Mouse (Mus musculus) CH12F3 (cell line): ENCODE results near the gene Tspear.
"Not testable (repeated sequence)": the region's sequence is repeated elsewhere in the genome, so short reads cannot be mapped to it uniquely, and the experiment has no call there.

Source experiments
- in situ Hi-C: fragments of 300-500 bp; cut with MboI; formaldehyde crosslinking; loops from 2 replicates; pipeline ENCODE4 v1.14.3; 2020; ENCODE audit warnings: low sequenced_read_pairs

Tspear gene

DNA sequence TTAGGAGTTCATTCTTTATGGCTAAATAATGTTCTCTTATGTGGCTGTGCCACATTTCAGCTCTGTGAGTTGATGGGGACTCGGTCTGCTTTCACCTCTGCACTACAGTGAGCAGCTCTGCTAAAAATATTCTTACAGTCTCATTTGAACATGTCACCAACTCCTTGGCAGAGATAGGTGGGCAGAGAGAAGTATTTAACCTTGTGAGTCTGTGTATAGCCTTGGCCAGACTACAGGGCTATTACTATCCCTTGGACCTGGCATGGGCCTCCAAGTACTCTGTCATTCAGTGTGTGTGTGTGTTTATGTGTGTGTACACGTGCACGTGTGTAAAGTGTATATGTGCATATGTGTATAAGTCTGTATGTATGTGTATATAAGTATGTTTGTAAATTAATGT lies 97.0 kb downstream of the Tspear start:
- in situ Hi-C loops: not testable (repeated sequence)

DNA sequence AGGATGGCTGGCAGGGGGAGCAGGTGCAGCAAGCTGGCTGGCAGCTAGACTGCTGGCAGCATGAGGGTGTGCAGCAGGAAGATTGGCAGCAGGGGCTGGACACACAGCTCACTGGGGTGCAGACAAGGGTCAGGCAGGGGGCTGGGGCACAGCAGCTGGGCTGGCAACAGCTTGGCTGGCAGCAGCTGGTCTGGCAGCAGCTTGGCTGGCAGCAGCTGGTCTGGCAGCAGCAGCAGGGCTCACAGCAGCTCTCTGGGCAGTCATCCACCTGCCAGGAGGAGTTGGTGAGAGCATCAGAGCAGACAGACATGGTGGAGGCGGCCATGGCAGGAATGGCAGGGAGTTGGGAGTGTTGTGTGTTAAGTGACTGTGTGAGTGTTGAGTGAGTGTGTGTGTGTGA lies 101.5 kb downstream of the Tspear start, which contains the start of gene Gm7137:
Gene Gm7137, minus strand, starts transcription at position 325 of the 400 bp plus-strand sequence.
- in situ Hi-C loops: not testable (repeated sequence)

DNA sequence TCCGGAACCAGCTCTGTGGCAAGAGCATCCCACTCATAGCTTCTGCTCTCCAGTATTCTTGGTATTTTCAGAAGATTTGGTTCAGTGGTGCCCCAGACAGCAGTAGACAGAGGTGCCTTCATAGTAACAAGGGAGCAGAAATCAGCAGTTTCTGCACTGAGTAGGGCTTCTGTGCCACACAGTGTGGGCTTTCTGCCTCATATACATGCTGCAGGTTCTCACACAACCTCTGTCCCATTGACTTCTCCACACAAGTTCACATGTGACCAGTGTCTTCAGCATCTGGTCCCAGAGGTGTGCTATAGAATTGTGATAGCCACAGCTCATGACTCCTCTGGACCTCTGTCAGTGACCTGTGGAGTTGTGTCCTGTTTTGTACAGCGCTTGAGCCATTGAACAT lies 102.3 kb downstream of the Tspear start:
- in situ Hi-C loops: no loop called here

DNA sequence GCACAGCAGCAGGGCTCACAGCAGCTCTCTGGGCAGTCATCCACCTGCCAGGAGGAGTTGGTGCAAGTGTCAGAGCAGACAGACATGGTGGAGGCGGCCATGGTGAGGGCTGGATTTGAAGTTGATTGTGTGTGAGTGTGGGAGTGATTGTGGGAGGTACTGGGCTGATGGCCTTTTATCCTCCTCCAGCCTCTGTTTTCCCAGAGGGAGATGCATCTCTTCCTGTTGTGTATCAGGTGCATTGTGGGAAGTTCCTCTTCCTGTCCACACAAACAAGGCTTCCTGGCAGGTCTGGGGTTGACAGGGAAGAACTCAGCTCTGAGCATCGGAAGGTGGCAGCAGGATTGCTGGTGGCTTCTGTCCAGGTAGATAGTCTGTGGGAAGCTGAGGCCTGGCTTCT lies 108.6 kb downstream of the Tspear start, which contains the start of gene Gm9639:
Gene Gm9639, minus strand, starts transcription at position 101 of the 400 bp plus-strand sequence.
- in situ Hi-C loops: no loop called here

DNA sequence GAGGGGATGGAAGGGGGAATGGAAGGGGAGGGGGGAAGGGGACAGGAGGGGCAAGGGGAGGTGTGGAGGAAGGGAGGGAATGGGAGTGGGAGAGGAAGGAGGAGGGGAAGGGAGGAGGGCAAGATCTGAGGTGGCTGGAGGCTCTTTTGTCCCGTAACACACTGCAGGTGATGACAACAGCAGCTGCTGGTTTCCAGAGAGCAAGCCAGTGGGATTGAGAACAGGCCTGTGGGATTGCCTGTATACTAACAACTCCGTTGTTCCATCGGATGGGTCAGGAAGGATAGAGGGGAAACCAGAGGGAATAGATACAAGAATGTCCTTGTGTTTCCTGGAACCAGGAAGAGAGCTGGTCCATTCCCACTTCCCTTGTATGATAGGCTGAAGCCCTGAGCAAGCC lies 111.3 kb downstream of the Tspear start:
- in situ Hi-C loops: no loop called here

DNA sequence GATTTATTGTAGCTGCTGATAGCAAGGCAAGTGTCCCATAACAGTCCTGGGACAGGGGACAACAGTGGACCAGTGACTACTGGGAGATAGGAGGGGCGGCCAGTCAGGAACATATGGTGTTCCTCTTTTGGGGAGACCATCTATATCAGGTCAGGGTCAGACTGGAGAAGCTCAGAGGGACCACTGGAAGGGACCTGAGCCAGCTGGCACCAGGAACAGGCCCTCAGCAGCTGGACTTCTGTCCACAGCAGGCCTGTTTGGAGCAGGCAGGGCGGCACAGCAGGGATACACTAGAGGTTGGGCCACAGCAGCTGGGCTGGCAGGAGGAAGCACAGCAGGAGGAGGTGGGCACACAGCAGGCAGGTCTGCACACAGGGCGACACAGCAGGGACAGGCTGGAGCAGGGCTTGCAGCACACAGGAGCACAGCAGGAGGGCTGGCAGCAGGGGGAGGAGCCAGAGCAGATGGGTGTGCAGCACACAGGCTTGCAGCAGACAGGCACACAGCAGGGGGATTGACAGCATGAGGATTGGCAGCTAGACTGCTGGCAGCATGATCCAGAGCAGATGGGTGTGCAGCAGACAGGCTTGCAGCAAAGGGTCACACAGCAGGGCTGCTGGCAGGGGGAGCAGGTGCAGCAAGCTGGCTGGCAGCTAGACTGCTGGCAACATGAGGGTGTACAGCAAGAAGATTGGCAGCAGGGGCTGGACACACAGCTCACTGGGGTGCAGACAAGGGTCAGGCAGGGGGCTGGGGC lies 112.0 kb downstream of the Tspear start:
- in situ Hi-C loops: not testable (repeated sequence)

DNA sequence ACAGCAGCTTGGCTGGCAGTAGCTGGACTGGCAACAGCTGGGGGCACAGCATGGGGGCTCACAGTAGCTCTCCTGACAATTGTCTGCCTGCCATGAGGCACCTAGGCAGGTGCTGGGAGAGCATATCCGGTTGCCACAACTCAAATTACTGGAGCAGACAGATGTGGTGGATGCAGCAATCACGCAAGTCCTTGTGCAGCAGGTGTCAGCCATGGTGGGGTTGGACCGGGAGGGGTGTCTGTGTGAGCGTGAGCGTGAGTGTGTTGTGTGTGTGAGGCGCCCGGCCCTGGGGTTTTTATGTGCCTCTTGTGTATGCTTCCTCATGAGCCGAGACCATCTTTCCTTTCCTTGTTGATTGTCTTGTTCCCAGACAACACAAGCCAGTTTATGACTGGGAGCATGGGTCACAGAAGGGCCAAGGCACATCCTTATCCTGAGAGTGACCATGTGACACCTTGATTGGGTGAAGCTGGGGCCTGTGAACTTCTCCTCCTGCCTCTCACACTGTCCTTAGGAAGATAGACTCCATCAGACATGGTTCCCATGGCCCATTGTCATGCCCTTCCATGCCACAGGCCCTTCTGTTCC lies 112.6 kb downstream of the Tspear start, which contains the start of gene Gm19668:
Gene Gm19668, minus strand, starts transcription at position 213 of the 588 bp plus-strand sequence.
- in situ Hi-C loops: no loop called here

DNA sequence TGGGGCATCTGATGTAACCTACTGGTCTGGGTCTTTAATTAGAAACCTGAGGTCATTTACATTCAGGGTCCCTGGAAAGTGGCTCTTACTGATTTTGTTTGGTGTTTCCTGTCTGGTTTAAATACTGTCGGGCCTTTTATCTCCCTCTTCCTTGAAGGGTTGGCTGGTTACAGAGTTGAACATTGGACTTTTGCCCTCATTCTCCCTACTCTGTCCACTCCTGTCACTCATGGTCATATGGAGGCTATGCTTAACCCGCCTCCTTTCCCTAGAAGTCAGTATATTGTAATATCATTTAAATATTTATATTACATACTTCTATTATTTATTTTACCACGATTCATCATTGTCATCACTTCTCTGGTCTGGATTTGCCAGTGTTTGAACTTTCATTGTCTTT lies 117.7 kb downstream of the Tspear start:
- in situ Hi-C loops: no loop called here

DNA sequence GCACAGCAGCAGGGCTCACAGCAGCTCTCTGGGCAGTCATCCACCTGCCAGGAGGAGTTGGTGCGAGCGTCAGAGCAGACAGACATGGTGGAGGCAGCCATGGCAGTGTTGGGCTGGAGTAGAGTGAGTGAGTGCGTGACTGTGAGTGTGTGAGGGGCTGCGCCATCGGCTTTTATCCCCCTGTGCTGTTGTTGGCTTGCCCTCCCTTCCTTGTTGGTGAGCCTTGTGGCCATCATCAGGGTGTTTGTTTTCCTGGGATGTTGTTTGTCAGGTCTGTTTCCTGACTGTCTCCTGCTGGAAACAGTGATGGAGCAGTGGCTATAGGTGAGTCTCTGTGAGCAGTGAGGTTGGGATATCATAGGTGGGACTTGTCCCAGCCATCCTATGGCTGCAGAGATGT lies 125.4 kb downstream of the Tspear start, which contains the start of gene Gm9507:
Gene Gm9507, minus strand, starts transcription at position 101 of the 400 bp plus-strand sequence.
- in situ Hi-C loops: no loop called here

DNA sequence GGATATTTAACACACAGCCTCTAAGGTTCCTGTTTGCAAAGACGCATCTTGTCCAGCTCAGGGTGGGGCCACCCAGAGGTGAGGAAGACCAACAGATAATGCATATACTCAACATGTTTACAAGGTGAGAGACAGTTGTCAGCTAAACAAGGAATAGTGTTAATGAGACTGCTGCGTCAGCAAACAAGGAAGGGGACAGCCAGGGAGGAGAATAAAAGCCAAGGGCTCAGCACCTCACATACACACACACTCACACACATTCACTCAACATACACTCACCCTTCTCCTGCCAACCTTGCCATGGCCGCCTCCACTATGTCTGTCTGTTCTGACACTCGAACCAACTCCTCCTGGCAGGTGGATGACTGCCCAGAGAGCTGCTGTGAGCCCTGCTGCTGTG lies 128.0 kb downstream of the Tspear start, which contains the start of gene Gm2696:
Gene Gm2696, plus strand, starts transcription at position 301 of the 400 bp plus-strand sequence.
- in situ Hi-C loops: no loop called here

DNA sequence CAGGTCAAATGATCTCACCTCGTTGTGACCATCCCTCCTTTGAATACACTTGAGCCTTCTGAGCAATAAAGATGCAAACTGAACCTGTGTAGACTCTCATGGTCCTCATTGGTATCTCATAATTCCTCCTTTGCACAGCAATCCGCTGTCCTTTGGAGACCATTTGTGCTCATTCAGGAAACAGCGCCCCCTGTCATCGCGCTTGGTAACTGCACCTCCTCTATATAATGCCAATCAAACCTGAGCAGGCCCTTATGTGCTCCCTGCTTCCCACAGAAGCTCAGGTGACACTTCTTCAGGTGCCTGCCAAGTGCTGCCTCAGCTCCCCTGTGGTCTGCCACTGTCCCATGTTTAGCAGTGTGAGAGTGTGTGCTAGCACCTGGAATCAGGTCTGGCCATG lies 129.1 kb downstream of the Tspear start:
- in situ Hi-C loops: no loop called here

DNA sequence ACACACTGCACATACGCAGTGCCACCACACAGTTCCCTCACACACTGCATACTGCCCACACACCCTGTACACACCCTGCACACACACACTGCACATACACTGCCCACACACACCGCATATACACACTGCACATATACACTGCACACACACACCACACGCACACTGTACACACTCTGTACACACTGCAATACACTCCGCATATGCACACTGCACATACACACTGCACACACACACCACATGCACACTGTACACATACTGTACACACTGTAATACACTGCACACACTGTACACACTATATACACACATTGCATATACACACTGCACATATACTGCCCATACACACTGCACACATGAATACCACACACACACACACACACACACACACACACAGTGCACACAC lies 132.2 kb downstream of the Tspear start:
- in situ Hi-C loops: no loop called here

DNA sequence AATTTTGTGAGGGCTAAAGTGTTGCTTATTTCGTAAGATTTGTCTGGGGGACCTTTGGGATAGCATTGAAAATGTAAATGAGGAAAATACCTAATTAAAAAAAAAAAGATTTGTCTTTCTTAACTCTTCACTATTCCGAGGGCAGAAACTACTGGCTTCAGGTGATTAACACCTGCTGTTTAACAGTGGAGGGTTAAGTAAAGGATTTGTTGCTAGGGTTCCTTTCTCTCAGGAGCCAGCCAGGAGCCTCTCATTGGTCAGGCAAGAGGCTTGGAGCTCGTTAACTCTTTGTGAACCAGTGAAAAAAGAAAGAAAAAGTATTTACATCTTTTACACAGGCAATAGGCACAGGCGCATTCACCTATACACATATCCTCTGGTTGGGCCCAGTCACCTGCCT lies 132.8 kb downstream of the Tspear start:
- in situ Hi-C loops: no loop called here

DNA sequence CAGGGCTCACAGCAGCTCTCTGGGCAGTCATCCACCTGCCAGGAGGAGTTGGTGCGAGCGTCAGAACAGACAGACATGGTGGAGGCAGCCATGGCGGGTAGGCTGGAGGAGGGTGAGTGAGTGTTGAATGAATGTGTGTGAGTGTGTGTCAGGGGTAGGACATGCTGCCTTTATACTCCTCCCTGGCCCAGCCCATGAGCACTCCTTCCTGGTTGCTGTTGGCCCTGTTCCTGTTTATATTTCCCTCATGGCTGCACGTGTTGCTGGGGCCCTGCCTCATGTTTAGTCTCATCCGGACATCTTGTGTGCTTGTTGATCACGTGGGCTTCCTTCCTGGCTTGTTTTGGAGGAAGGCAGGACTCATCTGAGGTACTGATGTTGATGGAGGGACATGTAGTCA lies 140.6 kb downstream of the Tspear start, which contains the start of gene Krtap10-4:
Gene Krtap10-4, minus strand, starts transcription at position 145 of the 400 bp plus-strand sequence.
- in situ Hi-C loops: no loop called here

DNA sequence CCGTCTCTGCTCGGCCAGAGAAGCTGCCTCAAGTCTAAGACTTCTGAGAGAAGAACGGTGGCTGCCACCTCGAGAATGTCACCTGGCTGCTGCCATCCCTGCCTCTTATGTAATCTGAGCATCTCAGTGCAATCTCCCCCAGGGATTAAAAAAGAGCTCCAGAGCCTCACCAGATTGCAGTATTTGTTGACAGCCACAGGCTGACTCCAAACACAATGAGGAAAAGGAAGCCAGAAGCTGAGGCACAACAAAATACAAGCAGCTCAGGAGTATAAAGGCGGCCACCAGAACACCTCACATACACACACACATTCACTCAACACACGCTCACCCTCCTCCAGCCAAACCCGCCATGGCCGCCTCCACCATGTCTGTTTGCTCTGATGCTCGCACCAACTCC lies 149.3 kb downstream of the Tspear start, which contains the start of gene Krtap10-10:
Gene Krtap10-10, plus strand, starts transcription at position 301 of the 400 bp plus-strand sequence.
- in situ Hi-C loops: no loop called here

DNA sequence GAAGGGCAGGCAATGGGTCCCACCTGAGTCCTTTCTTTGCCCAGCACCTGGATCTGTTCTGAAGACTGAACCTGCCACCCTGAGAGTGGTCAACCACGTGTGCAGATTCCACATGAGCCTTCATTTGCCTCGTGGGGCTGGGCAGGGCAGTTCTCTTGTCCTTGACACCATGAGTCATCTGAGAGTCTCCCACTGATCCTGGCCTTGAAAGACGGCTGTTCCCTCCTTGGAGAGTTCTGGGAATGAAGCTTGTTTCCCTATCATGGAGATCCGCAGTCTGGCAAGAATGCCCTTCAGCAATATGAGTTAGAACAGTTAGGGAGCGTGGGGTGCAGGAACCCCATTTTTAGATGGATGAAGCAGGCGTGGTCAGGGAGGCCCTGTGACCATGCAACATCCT lies 152.6 kb downstream of the Tspear start:
- in situ Hi-C loops: no loop called here

DNA sequence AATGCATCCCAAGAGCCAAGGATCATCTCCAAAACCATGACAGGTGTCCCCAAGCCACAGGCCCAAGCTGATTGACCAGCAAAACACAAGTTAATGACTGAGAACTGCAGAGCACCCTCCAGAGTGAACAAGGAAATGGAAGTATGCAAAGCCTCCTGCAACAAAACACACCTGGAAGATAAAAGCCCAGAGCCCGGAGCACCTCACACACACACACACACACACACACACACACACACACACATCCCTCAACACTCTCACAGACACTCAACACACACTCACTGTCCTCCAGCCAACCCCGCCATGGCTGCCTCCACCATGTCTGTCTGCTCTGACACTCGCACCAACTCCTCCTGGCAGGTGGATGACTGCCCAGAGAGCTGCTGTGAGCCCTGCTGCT lies 160.1 kb downstream of the Tspear start, which contains the start of gene Gm36176:
Gene Gm36176, plus strand, starts transcription at position 301 of the 400 bp plus-strand sequence.
- in situ Hi-C loops: no loop called here

DNA sequence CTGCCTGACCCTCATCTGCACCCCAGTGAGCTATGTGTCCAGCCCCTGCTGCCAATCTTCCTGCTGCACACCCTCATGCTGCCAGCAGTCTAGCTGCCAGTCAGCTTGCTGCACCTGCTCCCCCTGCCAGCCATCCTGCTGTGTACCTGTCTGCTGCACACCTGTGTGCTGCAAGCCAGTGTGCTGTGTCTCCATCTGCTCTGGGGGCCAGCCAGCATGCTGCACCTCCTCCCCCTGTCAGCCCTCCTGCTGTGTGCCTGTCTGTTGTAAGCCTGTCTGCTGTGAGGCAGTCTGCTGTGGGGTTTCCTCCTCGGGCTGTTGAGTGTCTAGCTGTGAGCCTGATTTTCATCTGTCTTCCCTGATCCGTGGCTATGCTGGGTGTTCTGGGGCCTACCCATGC lies 160.6 kb downstream of the Tspear start:
- in situ Hi-C loops: no loop called here

DNA sequence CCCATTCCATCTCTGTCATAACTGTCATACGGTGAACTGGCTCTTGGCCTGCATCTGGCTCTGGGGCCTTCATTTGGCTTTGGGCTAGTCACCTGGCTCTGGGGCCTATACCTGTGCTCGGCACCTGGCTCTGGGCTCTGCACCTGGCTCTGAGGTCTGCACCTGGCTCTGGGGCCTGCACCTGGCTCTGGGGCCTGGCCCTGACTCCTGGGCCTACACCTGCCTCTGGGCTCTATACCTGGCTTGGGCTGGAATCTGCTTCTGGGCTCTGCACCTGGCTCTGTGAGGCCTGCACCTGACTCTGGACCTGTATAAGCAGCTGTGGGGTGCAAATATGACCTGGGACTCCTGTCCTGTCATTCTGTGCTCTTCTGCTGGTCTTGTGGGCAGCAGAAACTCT lies 161.2 kb downstream of the Tspear start:
- in situ Hi-C loops: no loop called here

DNA sequence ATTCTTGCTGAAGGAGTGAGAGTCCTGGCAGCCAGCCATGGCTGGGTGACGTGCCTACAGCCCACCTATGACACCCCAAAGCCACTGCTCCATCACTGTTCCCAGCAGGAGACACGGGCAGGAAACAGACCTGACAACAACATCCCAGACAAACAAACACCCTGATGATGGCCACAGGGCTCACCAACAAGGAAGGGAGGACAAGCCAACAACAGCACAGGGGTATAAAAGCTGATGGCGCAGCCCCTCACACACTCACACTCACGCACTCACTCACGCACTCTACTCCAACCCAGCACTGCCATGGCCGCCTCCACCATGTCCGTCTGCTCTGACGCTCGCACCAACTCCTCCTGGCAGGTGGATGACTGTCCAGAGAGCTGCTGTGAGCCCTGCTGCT lies 166.2 kb downstream of the Tspear start, which contains the start of gene Gm10318:
Gene Gm10318, plus strand, starts transcription at position 301 of the 400 bp plus-strand sequence.
- in situ Hi-C loops: no loop called here

DNA sequence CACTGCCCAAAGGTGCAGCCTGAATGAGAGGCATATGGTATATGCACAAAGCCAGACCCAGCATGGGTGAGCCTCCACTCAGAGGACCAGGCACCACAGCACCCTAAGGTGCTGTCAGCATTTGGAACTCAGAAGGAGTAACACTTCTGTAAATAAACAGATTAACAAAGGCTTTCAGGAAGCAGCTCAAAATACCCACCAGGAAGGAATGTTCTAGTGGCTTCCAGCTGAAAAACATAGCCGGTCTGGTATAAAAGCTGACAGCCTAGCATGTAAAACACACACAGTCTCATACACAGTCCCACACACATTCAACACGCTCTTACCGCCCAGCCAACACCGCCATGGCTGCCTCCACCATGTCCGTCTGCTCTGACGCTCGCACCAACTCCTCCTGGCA lies 175.3 kb downstream of the Tspear start, which contains the start of gene Gm3285:
Gene Gm3285, plus strand, starts transcription at position 301 of the 400 bp plus-strand sequence.
- in situ Hi-C loops: no loop called here
